Mouse (Mus musculus) C2C12 (cell line): Measurements from ENCODE around the gene Josd2.

Experiments used
- CEBPB ChIP-seq: IDR thresholded peaks from one replicate; pipeline ENCODE4 v1.6.1; 2011; ENCODE audit warnings: low read depth, mild to moderate bottlenecking, control low read depth, moderate library complexity
- CTCF ChIP-seq: IDR thresholded peaks from one replicate; pipeline ENCODE4 v1.5.1; 2011; ENCODE audit not compliant: control insufficient read depth, insufficient read depth, insufficient read length
- FOSL1 ChIP-seq: IDR thresholded peaks from one replicate; pipeline ENCODE4 v1.8.0; 2011; ENCODE audit warnings: mild to moderate bottlenecking, low read length; ENCODE audit not compliant: poor library complexity, insufficient read depth, severe bottlenecking
- MAX ChIP-seq: IDR thresholded peaks from one replicate; pipeline ENCODE4 v1.6.1; 2011; ENCODE audit warnings: mild to moderate bottlenecking, control low read depth
- MYOG ChIP-seq: IDR thresholded peaks from one replicate; pipeline ENCODE4 v1.6.1; 2011; ENCODE audit not compliant: control insufficient read depth, insufficient read length; ENCODE audit errors: extremely low read depth
- USF1 ChIP-seq: IDR thresholded peaks from one replicate; pipeline ENCODE4 v1.6.1; 2011; ENCODE audit warnings: low read depth, mild to moderate bottlenecking, control low read depth, moderate library complexity

DNA sequence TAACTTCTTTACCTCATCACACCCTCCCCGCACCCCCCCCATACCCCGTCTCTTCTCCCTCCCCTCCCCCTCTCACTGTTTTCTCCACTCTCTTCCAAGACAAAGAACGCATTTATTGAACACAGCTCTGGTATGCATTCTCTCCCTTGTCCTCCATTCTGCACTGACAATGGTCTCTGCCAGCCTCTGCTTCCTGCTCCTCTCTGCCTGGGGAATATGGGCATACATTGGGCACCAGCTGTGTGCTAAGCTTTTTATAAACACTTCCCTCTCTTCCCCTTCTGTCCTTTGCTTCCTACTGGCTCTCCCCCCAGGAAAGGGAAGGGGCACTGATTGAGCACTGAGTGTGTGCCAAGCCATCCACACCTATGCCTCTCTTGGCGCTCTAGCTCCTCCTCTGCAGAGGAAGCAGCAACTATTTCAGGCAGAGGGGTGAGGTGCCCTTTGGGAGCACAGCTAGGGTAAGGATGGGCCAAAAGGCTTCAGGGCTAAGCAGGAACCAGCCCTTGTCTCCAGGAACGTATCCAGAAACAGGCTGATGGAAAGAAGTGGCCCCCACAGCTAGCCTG is 7.3 kb downstream of the Josd2 start:
- TF ChIP-seq MAX (no peak), CTCF (no peak), MYOG (no peak), CEBPB (no peak), USF1 (no peak), FOSL1 (no peak)
